Mouse (Mus musculus) G1E-ER4 (cell line): ENCODE data around the gene St7. TPM values are rescaled to one million over a fixed set of nuclear protein-coding genes. Genes with fewer than 3 reads are reported as not detected.

Source experiments
- GATA1 ChIP-seq: IDR thresholded peaks from one replicate; pipeline ENCODE4 v1.8.0; 2012; ENCODE audit warnings: low read length, inconsistent platforms
- polyA plus RNA-seq: library from polyadenylated mRNA; stranded (reverse); fragments of >175 nt; gene quantifications from 2 replicates; pipeline ENCODE4 v1.2.3, GENCODE M21; 2012

Gene St7
- polyA plus RNA-seq, 1 experiment, result 5.5 TPM

- TF ChIP-seq GATA1, result no peak
Measured at GRCm38 (mm10) chr6:17974416-17974815, 281.7 kb downstream of the St7 start.

GRCm38 (mm10) chr6:17977165-17977564 lies 284.4 kb downstream of the St7 start:
- no peak for TF ChIP-seq GATA1

GRCm38 (mm10) chr6:17978324-17978723 lies 285.6 kb downstream of the St7 start:
- TF ChIP-seq GATA1, result no peak

- no peak for TF ChIP-seq GATA1
Measured at GRCm38 (mm10) chr6:17978881-17979280, 286.1 kb downstream of the St7 start.

GRCm38 (mm10) chr6:17979361-17979760 lies 286.6 kb downstream of the St7 start:
- TF ChIP-seq GATA1, result no peak

GRCm38 (mm10) chr6:17990173-17991028 lies 297.7 kb downstream of the St7 start:
- no peak for TF ChIP-seq GATA1

GRCm38 (mm10) chr6:17991625-17992024 lies 298.9 kb downstream of the St7 start:
- no peak for TF ChIP-seq GATA1

Other genes with a start within 250 kb of the St7 start
- not detected in 2 replicates for gene Met, start 229.1 kb upstream of the St7 start, polyA plus RNA-seq
- gene Capza2, start 56.7 kb upstream of the St7 start, polyA plus RNA-seq, result 11.2 and 13.4 TPM in 2 replicates